Mouse (Mus musculus) embryonic fibroblast, embryonic 13.5 days (primary cell): ENCODE measurements around the gene Cdan1. TPM values are rescaled to one million over a fixed set of nuclear protein-coding genes. Genes with fewer than 3 reads are reported as not detected.

Experiments
- H3K27ac ChIP-seq: 2 replicates; pipeline ENCODE4 v1.5.1; 2012; ENCODE audit warnings: low read length, control low read depth, inconsistent platforms; ENCODE audit not compliant: insufficient read depth
- H3K4me1 ChIP-seq: 2 replicates; pipeline ENCODE4 v1.6.1; 2011; ENCODE audit warnings: low read length; ENCODE audit not compliant: control insufficient read depth, insufficient read depth
- H3K4me3 ChIP-seq: 2 replicates; pipeline ENCODE4 v1.5.1; 2011; ENCODE audit warnings: mild to moderate bottlenecking, control low read depth, low read length; ENCODE audit not compliant: insufficient read depth
- CTCF ChIP-seq: IDR thresholded peaks from 2 replicates; pipeline ENCODE4 v1.5.1; 2011; ENCODE audit warnings: mild to moderate bottlenecking, control low read depth, low read length, moderate library complexity, borderline replicate concordance; ENCODE audit not compliant: insufficient read depth
- POLR2A ChIP-seq: IDR thresholded peaks from 2 replicates; pipeline ENCODE4 v1.6.1; 2011; ENCODE audit warnings: low read depth, mild to moderate bottlenecking, control low read depth, low read length, moderate library complexity
- polyA plus RNA-seq: library from polyadenylated mRNA; stranded (reverse); fragments of >200 nt; gene quantifications from 2 replicates; pipeline ENCODE4 v1.2.4, GENCODE M21; 2011; ENCODE audit warnings: low read depth; ENCODE audit not compliant: missing spikeins, insufficient read length

Gene Cdan1
- polyA plus RNA-seq, result 7.1 and 11.1 TPM in 2 replicates

- peak within 1 kb of the TSS; percentile 20 for H3K27ac ChIP-seq
Measured at GRCm38 (mm10) chr2:120849449-120850423, at the start of gene Cdan1. Cdan1 (minus strand) TSS chr2:120850128.

DNA sequence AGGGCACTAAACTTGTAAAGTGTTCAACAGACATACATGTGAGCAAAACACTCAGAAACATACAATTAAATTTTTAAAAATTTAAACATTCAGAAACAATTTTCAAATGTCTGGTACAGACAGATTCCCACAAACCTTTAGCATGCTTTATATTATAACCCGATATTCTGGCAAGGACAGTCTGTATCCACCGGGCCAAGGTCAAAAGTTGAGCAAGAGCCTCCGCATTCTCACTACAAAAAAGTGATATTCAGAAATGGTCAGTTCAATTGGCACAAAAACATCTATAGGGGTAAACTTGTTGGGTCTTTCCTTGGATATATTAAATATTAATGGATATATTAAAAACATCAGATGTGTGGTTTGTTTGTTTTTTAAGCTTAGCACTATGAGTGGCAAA, 46.4 kb upstream of the Cdan1 start:
- TF ChIP-seq CTCF (no peak), POLR2A (no peak)
- Histone ChIP-seq H3K27ac (no peak overlapping the region), H3K4me3 (no peak overlapping the region), H3K4me1 (no peaks in the 10 kb centered on the region)

More at GRCm38 (mm10) chr2:120849449-120850423, at the start of gene Cdan1:
- TF ChIP-seq CTCF (no peak), POLR2A (peak; percentile 43; the same call in 1 of the 2 replicates)
- Histone ChIP-seq H3K4me1 (no peaks in the 10 kb centered on the region), H3K4me3 (peak within 1 kb of the TSS; percentile 86)

- no peak overlapping the region for H3K4me3 ChIP-seq
- H3K27ac ChIP-seq, result no peak overlapping the region
- TF ChIP-seq POLR2A, result no peak
- no peak for TF ChIP-seq CTCF
- no peaks in the 10 kb centered on the region for H3K4me1 ChIP-seq
Measured at GRCm38 (mm10) chr2:120887601-120888000, 37.7 kb upstream of the Cdan1 start.

DNA sequence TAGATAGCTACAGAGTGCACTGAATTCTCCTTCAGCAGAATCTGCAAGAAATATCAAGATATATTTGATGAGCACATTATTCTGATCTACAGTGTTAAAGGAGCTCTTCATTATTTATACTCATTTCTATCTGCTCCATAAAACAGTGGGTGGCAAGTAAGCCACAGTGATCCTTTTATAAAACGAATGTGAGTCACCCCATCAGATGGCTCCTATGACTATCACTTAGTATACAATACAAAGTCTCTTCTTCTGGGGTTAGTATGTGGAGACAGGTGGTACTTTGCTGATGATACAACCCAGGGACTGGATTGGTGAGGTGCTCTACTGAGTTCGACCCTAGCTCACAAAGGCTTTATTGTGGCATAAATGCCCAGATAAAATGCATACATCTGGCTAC, 23.3 kb upstream of the Cdan1 start:
- TF ChIP-seq POLR2A, result no peak
- no peak for TF ChIP-seq CTCF
- H3K4me3 ChIP-seq, result no peak overlapping the region
- no peak overlapping the region for H3K27ac ChIP-seq
- H3K4me1 ChIP-seq, result no peaks in the 10 kb centered on the region

- H3K27ac ChIP-seq, result no peak overlapping the region
- TF ChIP-seq POLR2A (no peak), CTCF (no peak)
- H3K4me3 ChIP-seq, result no peak overlapping the region
- no peaks in the 10 kb centered on the region for H3K4me1 ChIP-seq
Measured at GRCm38 (mm10) chr2:120871447-120872336, 21.8 kb upstream of the Cdan1 start.

GRCm38 (mm10) chr2:120867336-120867735, 17.4 kb upstream of the Cdan1 start:
- no peaks in the 10 kb centered on the region for H3K4me1 ChIP-seq
- no peak overlapping the region for H3K27ac ChIP-seq
- TF ChIP-seq CTCF (no peak), POLR2A (no peak)
- no peak overlapping the region for H3K4me3 ChIP-seq

DNA sequence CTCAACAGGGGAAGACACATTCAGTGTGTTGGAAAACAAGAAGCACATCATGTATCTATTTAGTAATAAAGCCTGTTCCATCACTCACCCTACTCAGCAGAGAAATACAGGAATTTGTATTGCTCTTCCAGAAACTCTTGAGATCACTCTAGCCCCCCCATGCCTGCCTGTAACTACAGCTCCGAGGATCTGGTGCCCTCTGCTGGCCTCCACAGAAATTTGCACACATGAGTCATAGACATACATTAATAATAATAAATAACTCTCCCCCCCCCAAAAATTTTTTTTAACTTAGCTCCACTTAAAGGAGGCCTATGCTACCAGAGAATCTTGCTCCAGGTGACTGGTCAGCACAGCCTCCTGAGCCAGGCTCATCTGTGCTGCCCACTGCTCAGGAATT, 16.6 kb upstream of the Cdan1 start:
- TF ChIP-seq POLR2A (no peak), CTCF (peak; percentile 32)
- Histone ChIP-seq H3K27ac (no peak overlapping the region), H3K4me1 (no peaks in the 10 kb centered on the region), H3K4me3 (no peak overlapping the region)

GRCm38 (mm10) chr2:120863389-120863788, 13.5 kb upstream of the Cdan1 start:
- Histone ChIP-seq H3K4me3 (no peak overlapping the region), H3K27ac (no peak overlapping the region), H3K4me1 (no peaks in the 10 kb centered on the region)
- TF ChIP-seq POLR2A (no peak), CTCF (no peak)

- TF ChIP-seq POLR2A (no peak), CTCF (no peak)
- Histone ChIP-seq H3K4me1 (no peaks in the 10 kb centered on the region), H3K4me3 (no peak overlapping the region), H3K27ac (no peak overlapping the region)
Measured at GRCm38 (mm10) chr2:120860699-120861098, 10.8 kb upstream of the Cdan1 start.

DNA sequence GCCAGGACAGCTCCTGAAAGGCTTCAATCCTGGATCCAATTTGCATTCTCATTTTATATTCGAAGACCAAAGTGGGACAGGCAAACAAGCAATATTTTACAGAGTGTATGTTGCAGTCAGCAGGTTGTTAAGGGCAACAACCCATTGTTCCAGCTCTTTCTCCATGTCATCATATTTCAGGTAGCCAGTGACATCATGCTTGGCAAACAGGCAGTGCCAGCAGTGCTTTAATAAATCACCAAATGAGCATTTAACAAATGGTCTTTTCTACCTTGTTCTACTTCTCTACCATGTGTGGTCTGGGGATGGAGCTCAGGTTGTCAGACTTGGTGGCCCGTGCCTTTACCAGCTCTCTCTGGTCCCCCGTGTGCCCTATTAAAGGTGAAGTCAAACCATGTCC, 8.2 kb upstream of the Cdan1 start:
- TF ChIP-seq CTCF (no peak), POLR2A (no peak)
- Histone ChIP-seq H3K27ac (no peak overlapping the region), H3K4me3 (no peak overlapping the region), H3K4me1 (no peaks in the 10 kb centered on the region)
